Mouse (Mus musculus): ENCODE measurements around the gene Taar9. TPM values are rescaled to one million over a fixed set of nuclear protein-coding genes. Genes with fewer than 3 reads are reported as not detected.

Taar9 gene
- polyA plus RNA-seq, 1 experiment from 2014 or later: not detected

Other genes with a start within 250 kb of the Taar9 start
- 0.42 and 0.44 TPM in 2 replicates for gene Vnn1, start 214.8 kb downstream of the Taar9 start, polyA plus RNA-seq (2016; fragmentation: Nextera tagmentation; extraction: Ambion mirVana)
- not detected in 2 replicates for gene Taar1, start 189.2 kb downstream of the Taar9 start, polyA plus RNA-seq (2016; fragmentation: Nextera tagmentation; extraction: Ambion mirVana)
- gene Taar2, start 171.0 kb downstream of the Taar9 start, polyA plus RNA-seq (2016; fragmentation: Nextera tagmentation; extraction: Ambion mirVana): not detected in 2 replicates
- gene Taar3, start 160.0 kb downstream of the Taar9 start, polyA plus RNA-seq (2016; fragmentation: Nextera tagmentation; extraction: Ambion mirVana): not detected in 2 replicates
- gene Taar4, start 149.0 kb downstream of the Taar9 start, polyA plus RNA-seq (2016; fragmentation: Nextera tagmentation; extraction: Ambion mirVana): not detected in 2 replicates
- gene Taar5, start 138.8 kb downstream of the Taar9 start, polyA plus RNA-seq (2016; fragmentation: Nextera tagmentation; extraction: Ambion mirVana): not detected in 2 replicates
- gene Taar6, start 123.9 kb downstream of the Taar9 start, polyA plus RNA-seq (2016; fragmentation: Nextera tagmentation; extraction: Ambion mirVana): not detected in 2 replicates
- gene Taar7a, start 116.1 kb downstream of the Taar9 start, polyA plus RNA-seq (2016; fragmentation: Nextera tagmentation; extraction: Ambion mirVana): not detected in 2 replicates
- gene Taar7b, start 109.6 kb downstream of the Taar9 start, polyA plus RNA-seq (2016; fragmentation: Nextera tagmentation; extraction: Ambion mirVana): not detected in 2 replicates
- gene Taar7d, start 82.3 kb downstream of the Taar9 start, polyA plus RNA-seq (2016; fragmentation: Nextera tagmentation; extraction: Ambion mirVana): not detected in 2 replicates
- not detected in 2 replicates for gene Taar7e, start 71.9 kb downstream of the Taar9 start, polyA plus RNA-seq (2016; fragmentation: Nextera tagmentation; extraction: Ambion mirVana)
- not detected in 2 replicates for gene Taar7f, start 60.0 kb downstream of the Taar9 start, polyA plus RNA-seq (2016; fragmentation: Nextera tagmentation; extraction: Ambion mirVana)
- not detected in 2 replicates for gene Taar8a, start 33.0 kb downstream of the Taar9 start, polyA plus RNA-seq (2016; fragmentation: Nextera tagmentation; extraction: Ambion mirVana)
- not detected in 2 replicates for gene Taar8b, start 17.2 kb downstream of the Taar9 start, polyA plus RNA-seq (2016; fragmentation: Nextera tagmentation; extraction: Ambion mirVana)
- gene Taar8c, start 7.6 kb downstream of the Taar9 start, polyA plus RNA-seq (2016; fragmentation: Nextera tagmentation; extraction: Ambion mirVana): not detected in 2 replicates
- 151 and 171 TPM in 2 replicates for gene Stx7, start 39.8 kb upstream of the Taar9 start, polyA plus RNA-seq (2016; fragmentation: Nextera tagmentation; extraction: Ambion mirVana)
- 32.6 and 39.2 TPM in 2 replicates for gene Moxd1, start 114.0 kb upstream of the Taar9 start, polyA plus RNA-seq (2016; fragmentation: Nextera tagmentation; extraction: Ambion mirVana)